Mouse (Mus musculus) limb, embryonic 14.5 days (tissue): ENCODE results near the gene Cryba1. TPM values are rescaled to one million over a fixed set of nuclear protein-coding genes. Genes with fewer than 3 reads are reported as not detected.

Experiments used
- ATAC-seq: fragments of 200-750 bp; cut with Nextera tagmentation; 2 replicates; pipeline ENCODE4 v1.8.0; 2017; ENCODE audit warnings: low read depth, moderate number of reproducible peaks, moderate TSS enrichment; ENCODE audit not compliant: low FRiP score
- DNase-seq: peaks from one replicate; pipeline ENCODE4 v3.0.0-alpha.2; 2015; ENCODE audit warnings: low spot score
- H3K27ac ChIP-seq: fragments of 300-500 bp; sonication (generic); replicated peaks from 2 replicates; pipeline ENCODE4 v1.5.1; 2014; ENCODE audit warnings: low read depth, mild to moderate bottlenecking, low read length, moderate library complexity, mixed read lengths
- H3K27me3 ChIP-seq: fragments of 300-500 bp; sonication (generic); 2 replicates; pipeline ENCODE4 v1.6.1; 2014; ENCODE audit warnings: low read length, mixed read lengths; ENCODE audit not compliant: control insufficient read depth, insufficient read depth
- H3K36me3 ChIP-seq: fragments of 300-500 bp; sonication (generic); 2 replicates; pipeline ENCODE4 v1.6.1; 2014; ENCODE audit warnings: mild to moderate bottlenecking, low read length, moderate library complexity, mixed read lengths; ENCODE audit not compliant: control insufficient read depth, insufficient read depth
- H3K4me1 ChIP-seq: fragments of 300-500 bp; sonication (generic); 2 replicates; pipeline ENCODE4 v1.6.1; 2014; ENCODE audit warnings: antibody characterized with exemption, low read length, mixed read lengths; ENCODE audit not compliant: control insufficient read depth, insufficient read depth
- H3K4me2 ChIP-seq: fragments of 300-500 bp; sonication (generic); replicated peaks from 2 replicates; pipeline ENCODE4 v1.6.1; 2014; ENCODE audit warnings: low read depth, mild to moderate bottlenecking, low read length, moderate library complexity; ENCODE audit not compliant: severe bottlenecking
- H3K4me3 ChIP-seq: fragments of 300-500 bp; sonication (generic); replicated peaks from 2 replicates; pipeline ENCODE4 v1.5.1; 2014; ENCODE audit warnings: low read length
- H3K9ac ChIP-seq: fragments of 300-500 bp; sonication (generic); 2 replicates; pipeline ENCODE4 v1.6.1; 2014; ENCODE audit warnings: mild to moderate bottlenecking, low read depth, low read length, moderate library complexity; ENCODE audit not compliant: severe bottlenecking
- H3K9me3 ChIP-seq: fragments of 300-500 bp; sonication (generic); 2 replicates; pipeline ENCODE4 v1.6.1; 2016; ENCODE audit warnings: low read length; ENCODE audit not compliant: control insufficient read depth
- POLR2A ChIP-seq: fragments of 200-500 bp; IDR thresholded peaks from 2 replicates; pipeline ENCODE4 v1.8.0; 2012; ENCODE audit warnings: inconsistent platforms, mild to moderate bottlenecking, moderate library complexity, borderline replicate concordance; ENCODE audit not compliant: insufficient read depth, insufficient read length; ENCODE audit errors: extremely low read depth
- WGBS: fragments of 180-500 bp; shearing (Covaris S2); extraction: QIAGEN DNeasy Blood & Tissue Kit; methylation state at CpG from one replicate; pipeline ENCODE4 v1.1.7; 2014; 5-methylcytosine and 5-hydroxymethylcytosine counted together
- polyA plus RNA-seq, 2 experiments: library from polyadenylated mRNA; depleted of rRNA in 1 of 2; stranded (reverse) in 1 of 2; unstranded in 1 of 2; fragments of >200 nt; fragmentation: Nextera tagmentation in 1 of 2; extraction: Ambion mirVana in 1 of 2; gene quantifications; 2 replicates each; pipeline versions ENCODE4 v1.2.1 to v1.2.3; 2012 to 2014

The Cryba1 gene
- polyA plus RNA-seq, 2 experiments = not detected

- Histone ChIP-seq H3K4me2 (no peak overlapping the region), H3K4me3 (no peak overlapping the region)
- no peak for TF ChIP-seq POLR2A
Measured at GRCm38 (mm10) chr11:77684896-77685295, 40.2 kb downstream of the Cryba1 start.

GRCm38 (mm10) chr11:77680018-77680417 is 45.1 kb downstream of the Cryba1 start:
- DNase-seq = no peak
- Histone ChIP-seq H3K36me3 (no peaks in the 10 kb centered on the region), H3K9me3 (no peaks in the 10 kb centered on the region), H3K9ac (no peak overlapping the region), H3K4me2 (no peak overlapping the region), H3K27me3 (no peaks in the 10 kb centered on the region), H3K27ac (no peak overlapping the region), H3K4me1 (no peaks in the 10 kb centered on the region), H3K4me3 (no peak overlapping the region)
- WGBS = 34% methylated on average over 2 of the region's 2 CpGs
- ATAC-seq = no peak
- no peak for TF ChIP-seq POLR2A

More at GRCm38 (mm10) chr11:77684896-77685295, 40.2 kb downstream of the Cryba1 start:
- no peak overlapping the region for H3K27ac ChIP-seq
- peaks cover 4% of the 10 kb centered on the region; the same call in 1 of the 2 replicates for H3K4me1 ChIP-seq
- 77% methylated on average over 2 of the region's 2 CpGs for WGBS
- no peak for ATAC-seq
- no peak for DNase-seq
- no peaks in the 10 kb centered on the region for H3K27me3 ChIP-seq
- no peak overlapping the region for H3K9ac ChIP-seq
- no peaks in the 10 kb centered on the region for H3K9me3 ChIP-seq
- H3K36me3 ChIP-seq = no peaks in the 10 kb centered on the region; the same call in 1 of the 2 replicates

DNA sequence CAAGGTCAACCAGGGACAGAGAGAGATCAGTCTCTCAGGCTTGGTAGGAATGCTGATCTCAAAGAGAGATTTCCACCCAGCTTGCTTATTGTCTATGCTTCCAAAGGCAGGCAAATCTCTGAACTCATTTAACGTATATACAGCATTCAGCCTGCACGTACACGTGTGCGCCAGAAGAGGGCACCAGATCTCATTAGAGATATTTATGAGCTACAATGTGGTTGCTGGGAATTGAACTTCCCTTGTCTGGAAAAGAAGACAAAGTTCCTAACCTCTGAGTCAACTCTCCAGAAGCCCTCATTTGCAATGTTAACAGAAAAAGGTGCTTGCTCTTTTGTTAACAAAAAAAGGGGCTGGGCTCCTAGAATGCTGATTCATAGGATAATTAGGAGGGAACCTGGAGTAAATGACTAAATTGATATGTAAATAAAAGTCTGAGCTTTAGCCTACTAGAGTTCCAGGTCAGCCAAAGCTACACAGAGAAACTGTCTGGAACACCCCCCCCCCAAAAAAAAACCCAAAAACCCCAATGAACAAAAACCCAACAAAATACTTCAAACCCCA is 51.6 kb downstream of the Cryba1 start:
- ATAC-seq = no peak
- no peak overlapping the region for H3K9ac ChIP-seq
- TF ChIP-seq POLR2A = no peak
- 62% methylated on average over 4 of the region's 4 CpGs for WGBS
- H3K4me1 ChIP-seq = no peaks in the 10 kb centered on the region
- no peak overlapping the region for H3K4me2 ChIP-seq
- DNase-seq = no peak
- H3K9me3 ChIP-seq = no peaks in the 10 kb centered on the region; the same call in 1 of the 2 replicates
- no peaks in the 10 kb centered on the region for H3K36me3 ChIP-seq
- no peak overlapping the region for H3K4me3 ChIP-seq
- no peak overlapping the region for H3K27ac ChIP-seq
- H3K27me3 ChIP-seq = no peaks in the 10 kb centered on the region

DNA sequence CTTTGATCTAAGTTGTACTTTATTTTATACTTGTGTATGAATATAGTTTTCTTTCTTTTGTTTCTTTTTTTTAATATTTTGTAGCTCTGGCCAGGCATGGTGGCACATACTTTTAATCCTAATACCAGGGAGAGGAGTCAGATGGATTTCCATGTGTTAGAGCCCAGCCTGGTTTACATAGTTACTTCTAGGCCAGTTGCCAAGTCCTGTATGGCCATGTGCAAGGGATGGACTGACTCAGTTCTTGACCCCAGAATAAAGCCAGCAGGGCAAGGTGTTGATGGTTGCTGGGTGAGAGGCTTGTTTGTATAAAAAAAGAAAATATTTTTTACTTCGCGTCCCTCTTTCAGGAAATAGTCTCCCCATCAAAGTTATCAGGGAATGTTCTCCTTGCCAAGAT is 52.3 kb downstream of the Cryba1 start:
- Histone ChIP-seq H3K27me3 (no peaks in the 10 kb centered on the region), H3K4me3 (no peak overlapping the region), H3K4me1 (no peaks in the 10 kb centered on the region), H3K4me2 (no peak overlapping the region), H3K9ac (no peak overlapping the region), H3K27ac (no peak overlapping the region), H3K9me3 (no peaks in the 10 kb centered on the region; the same call in 1 of the 2 replicates), H3K36me3 (no peaks in the 10 kb centered on the region)
- WGBS = 94% methylated on average over 2 of the region's 2 CpGs
- ATAC-seq = no peak
- DNase-seq = no peak
- no peak for TF ChIP-seq POLR2A

Other genes starting within 250 kb of the Cryba1 start
- 98.1 and 133 TPM in 2 replicates for gene Ankrd13b, start 235.6 kb downstream of the Cryba1 start, polyA plus RNA-seq (2012; rRNA removed)
- 13.9 and 15.1 TPM in 2 replicates for gene Ankrd13b, start 235.6 kb downstream of the Cryba1 start, polyA plus RNA-seq (2014; fragmentation: Nextera tagmentation; extraction: Ambion mirVana)
- gene Git1, start 231.7 kb downstream of the Cryba1 start, polyA plus RNA-seq (2012; rRNA removed) = 57.1 and 71.7 TPM in 2 replicates
- 17.3 and 18.2 TPM in 2 replicates for gene Git1, start 231.7 kb downstream of the Cryba1 start, polyA plus RNA-seq (2014; fragmentation: Nextera tagmentation; extraction: Ambion mirVana)
- 0.50 and 0.93 TPM in 2 replicates for gene Abhd15, start 210.2 kb downstream of the Cryba1 start, polyA plus RNA-seq (2012; rRNA removed)
- 1.5 and 1.8 TPM in 2 replicates for gene Abhd15, start 210.2 kb downstream of the Cryba1 start, polyA plus RNA-seq (2014; fragmentation: Nextera tagmentation; extraction: Ambion mirVana)
- gene Trp53i13, start 209.3 kb downstream of the Cryba1 start, polyA plus RNA-seq (2012; rRNA removed) = 51.1 and 77.3 TPM in 2 replicates
- gene Trp53i13, start 209.3 kb downstream of the Cryba1 start, polyA plus RNA-seq (2014; fragmentation: Nextera tagmentation; extraction: Ambion mirVana) = 67.3 and 69.0 TPM in 2 replicates
- not detected in 2 replicates for gene Gm10392, start 206.1 kb downstream of the Cryba1 start, polyA plus RNA-seq (2012; rRNA removed)
- 0.12 TPM in 1 of 2 replicates, not detected in the other for gene Gm10392, start 206.1 kb downstream of the Cryba1 start, polyA plus RNA-seq (2014; fragmentation: Nextera tagmentation; extraction: Ambion mirVana)
- 11.8 TPM in 2 replicates for gene Taok1, start 117.5 kb downstream of the Cryba1 start, polyA plus RNA-seq (2012; rRNA removed)
- gene Taok1, start 117.5 kb downstream of the Cryba1 start, polyA plus RNA-seq (2014; fragmentation: Nextera tagmentation; extraction: Ambion mirVana) = 19.2 and 19.3 TPM in 2 replicates
- 19.5 and 21.3 TPM in 2 replicates for gene Nufip2, start 39.1 kb downstream of the Cryba1 start, polyA plus RNA-seq (2012; rRNA removed)
- gene Nufip2, start 39.1 kb downstream of the Cryba1 start, polyA plus RNA-seq (2014; fragmentation: Nextera tagmentation; extraction: Ambion mirVana) = 5.5 and 5.8 TPM in 2 replicates
- gene Myo18a, start 38.0 kb upstream of the Cryba1 start, polyA plus RNA-seq (2012; rRNA removed) = 42.9 and 47.0 TPM in 2 replicates
- 43.5 and 45.3 TPM in 2 replicates for gene Myo18a, start 38.0 kb upstream of the Cryba1 start, polyA plus RNA-seq (2014; fragmentation: Nextera tagmentation; extraction: Ambion mirVana)
- not detected in 2 replicates for gene Gm10277, start 62.5 kb upstream of the Cryba1 start, polyA plus RNA-seq (2012; rRNA removed)
- gene Gm10277, start 62.5 kb upstream of the Cryba1 start, polyA plus RNA-seq (2014; fragmentation: Nextera tagmentation; extraction: Ambion mirVana) = 0.75 and 0.89 TPM in 2 replicates
- gene Pipox, start 168.8 kb upstream of the Cryba1 start, polyA plus RNA-seq (2012; rRNA removed) = 1.1 and 1.3 TPM in 2 replicates
- gene Pipox, start 168.8 kb upstream of the Cryba1 start, polyA plus RNA-seq (2014; fragmentation: Nextera tagmentation; extraction: Ambion mirVana) = 0.94 and 1.1 TPM in 2 replicates
- gene Sez6, start 205.5 kb upstream of the Cryba1 start, polyA plus RNA-seq (2012; rRNA removed) = 1.2 and 1.4 TPM in 2 replicates
- gene Sez6, start 205.5 kb upstream of the Cryba1 start, polyA plus RNA-seq (2014; fragmentation: Nextera tagmentation; extraction: Ambion mirVana) = 0.98 and 1.2 TPM in 2 replicates